Mouse (Mus musculus) liver, embryonic 16.5 days (tissue): Measurements from ENCODE around the gene 2900092C05Rik. TPM values are rescaled to one million over a fixed set of nuclear protein-coding genes. Genes with fewer than 3 reads are reported as not detected.

Source experiments
- ATAC-seq: fragments of 200-750 bp; cut with Nextera tagmentation; 2 replicates; pipeline ENCODE4 v1.8.0; 2017; ENCODE audit warnings: low read depth, mild to moderate bottlenecking, moderate number of reproducible peaks, moderate library complexity
- H3K27ac ChIP-seq: fragments of 300-500 bp; sonication (generic); 2 replicates; pipeline ENCODE4 v1.5.1; 2014; ENCODE audit warnings: mild to moderate bottlenecking, low read length
- H3K27me3 ChIP-seq: fragments of 300-500 bp; sonication (generic); 2 replicates; pipeline ENCODE4 v1.6.1; 2014; ENCODE audit warnings: low read depth, low read length, mixed read lengths; ENCODE audit not compliant: control insufficient read depth, insufficient read depth
- H3K36me3 ChIP-seq: fragments of 300-500 bp; sonication (generic); 2 replicates; pipeline ENCODE4 v1.6.1; 2014; ENCODE audit warnings: mild to moderate bottlenecking; ENCODE audit not compliant: control insufficient read depth, insufficient read depth
- H3K4me1 ChIP-seq: fragments of 300-500 bp; sonication (generic); 2 replicates; pipeline ENCODE4 v1.6.1; 2014; ENCODE audit warnings: low read depth, low read length, mixed read lengths; ENCODE audit not compliant: control insufficient read depth
- H3K4me2 ChIP-seq: fragments of 300-500 bp; sonication (generic); 2 replicates; pipeline ENCODE4 v1.6.1; 2014; ENCODE audit warnings: low read depth, low read length, mixed read lengths
- H3K4me3 ChIP-seq: fragments of 300-500 bp; sonication (generic); 2 replicates; pipeline ENCODE4 v1.5.1; 2014; ENCODE audit warnings: low read depth, mild to moderate bottlenecking, low read length
- H3K9ac ChIP-seq: fragments of 300-500 bp; sonication (generic); 2 replicates; pipeline ENCODE4 v1.6.1; 2014; ENCODE audit warnings: low read depth, low read length
- H3K9me3 ChIP-seq: fragments of 300-500 bp; sonication (generic); replicated peaks from 2 replicates; pipeline ENCODE4 v1.6.1; 2016; ENCODE audit warnings: low read length; ENCODE audit not compliant: control insufficient read depth
- WGBS: fragments of 180-500 bp; shearing (Covaris S2); extraction: QIAGEN DNeasy Blood & Tissue Kit; methylation state at CpG from one replicate; pipeline ENCODE4 v1.1.7; 2014; ENCODE audit not compliant: insufficient replicate concordance; 5-methylcytosine and 5-hydroxymethylcytosine counted together
- polyA plus RNA-seq: library from polyadenylated mRNA; unstranded; fragments of >200 nt; fragmentation: Nextera tagmentation; extraction: Ambion mirVana; gene quantifications from 2 replicates; pipeline ENCODE4 v1.2.1, GENCODE M21; 2015

Gene 2900092C05Rik
- not detected in 2 replicates for polyA plus RNA-seq

DNA sequence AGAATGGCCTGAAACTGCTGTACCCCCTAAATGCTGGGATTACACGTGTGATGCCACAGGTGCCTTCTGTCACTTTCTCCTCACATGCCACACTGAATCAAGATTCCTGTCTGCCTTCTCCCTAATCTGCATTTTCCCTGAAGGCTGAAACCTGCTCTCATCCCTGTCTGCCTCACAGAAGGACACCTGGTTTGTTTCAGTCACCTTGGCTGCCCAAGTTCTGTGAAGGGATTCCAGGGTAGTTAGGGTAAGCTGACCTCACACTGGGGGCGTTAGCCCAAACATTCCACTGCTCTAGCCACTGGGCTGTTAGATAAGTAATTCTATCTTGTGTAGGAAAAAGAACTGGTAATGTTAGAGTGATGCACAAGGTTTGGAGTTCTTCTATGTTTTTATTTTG lies at the start of gene 2900092C05Rik:
2900092C05Rik (plus strand) TSS at position 301 of the 400 bp plus-strand sequence.
- no peaks in the 10 kb centered on the region for H3K27me3 ChIP-seq
- no peak within 1 kb of the TSS for H3K4me3 ChIP-seq
- no peak within 1 kb of the TSS for H3K9ac ChIP-seq
- no peak for ATAC-seq
- H3K4me1 ChIP-seq, result no peaks in the 10 kb centered on the region
- no peak within 1 kb of the TSS for H3K27ac ChIP-seq
- no peak within 1 kb of the TSS for H3K4me2 ChIP-seq
- WGBS, result 38% methylated on average over 2 of the region's 2 CpGs
- H3K36me3 ChIP-seq, result no peaks in the 10 kb centered on the region
- H3K9me3 ChIP-seq, result no peaks in the 10 kb centered on the region

GRCm38 (mm10) chr7:12478158-12479008 lies 33.9 kb upstream of the 2900092C05Rik start, which contains the start of gene Zfp606:
TSS of gene Zfp606 (plus strand) at chr7:12478293.
- under 1% methylated on average over 53 of the region's 53 CpGs for WGBS
- no peaks in the 10 kb centered on the region for H3K9me3 ChIP-seq
- peak within 1 kb of the TSS; percentile 55 for H3K4me2 ChIP-seq
- H3K27ac ChIP-seq, result peak within 1 kb of the TSS; percentile 51; the same call in 1 of the 2 replicates
- H3K4me1 ChIP-seq, result peaks cover 4% of the 10 kb centered on the region
- peak within 1 kb of the TSS; percentile 80 for H3K4me3 ChIP-seq
- H3K27me3 ChIP-seq, result no peaks in the 10 kb centered on the region
- H3K36me3 ChIP-seq, result peaks cover 9% of the 10 kb centered on the region
- H3K9ac ChIP-seq, result peak within 1 kb of the TSS; percentile 75
- ATAC-seq, result peak; percentile 93

GRCm38 (mm10) chr7:12479009-12479346 lies 33.3 kb upstream of the 2900092C05Rik start:
- 0% methylated on average over 7 of the region's 8 CpGs for WGBS
- ATAC-seq, result no peak
- Histone ChIP-seq H3K27me3 (no peaks in the 10 kb centered on the region), H3K36me3 (peaks cover 15% of the 10 kb centered on the region), H3K27ac (no peak overlapping the region), H3K9me3 (no peaks in the 10 kb centered on the region), H3K9ac (peak overlapping the region; percentile 75), H3K4me2 (peak overlapping the region; percentile 55), H3K4me3 (peak overlapping the region; percentile 80), H3K4me1 (peaks cover 4% of the 10 kb centered on the region)

DNA sequence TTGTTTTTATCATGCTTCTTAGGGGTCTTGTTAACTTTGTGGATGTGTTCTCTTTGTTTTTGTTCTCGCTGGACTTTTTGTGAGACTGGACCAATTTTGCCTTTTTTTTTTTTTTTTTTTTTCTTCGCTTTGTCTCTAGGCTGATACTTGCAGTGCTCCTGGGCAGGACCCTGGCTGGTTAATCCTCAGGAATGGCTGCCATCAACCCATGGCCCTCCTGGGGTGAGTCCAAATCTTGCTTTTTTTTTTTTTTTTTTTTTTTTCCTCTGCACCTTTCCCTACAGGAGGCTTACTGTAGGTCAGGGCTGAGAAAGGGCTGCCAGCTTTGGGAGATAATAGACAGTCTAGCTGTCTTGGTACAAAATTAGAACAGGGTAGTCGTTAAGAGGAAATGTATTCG lies 32.8 kb upstream of the 2900092C05Rik start:
- Histone ChIP-seq H3K9ac (no peak overlapping the region; the same call in 1 of the 2 replicates), H3K4me3 (peak overlapping the region; percentile 80; the same call in 1 of the 2 replicates), H3K9me3 (no peaks in the 10 kb centered on the region), H3K4me1 (peaks cover 4% of the 10 kb centered on the region), H3K4me2 (peak overlapping the region; percentile 55), H3K27ac (no peak overlapping the region), H3K36me3 (peaks cover 20% of the 10 kb centered on the region), H3K27me3 (no peaks in the 10 kb centered on the region)
- ATAC-seq, result no peak
- WGBS, result 61% methylated on average over 4 of the region's 4 CpGs

DNA sequence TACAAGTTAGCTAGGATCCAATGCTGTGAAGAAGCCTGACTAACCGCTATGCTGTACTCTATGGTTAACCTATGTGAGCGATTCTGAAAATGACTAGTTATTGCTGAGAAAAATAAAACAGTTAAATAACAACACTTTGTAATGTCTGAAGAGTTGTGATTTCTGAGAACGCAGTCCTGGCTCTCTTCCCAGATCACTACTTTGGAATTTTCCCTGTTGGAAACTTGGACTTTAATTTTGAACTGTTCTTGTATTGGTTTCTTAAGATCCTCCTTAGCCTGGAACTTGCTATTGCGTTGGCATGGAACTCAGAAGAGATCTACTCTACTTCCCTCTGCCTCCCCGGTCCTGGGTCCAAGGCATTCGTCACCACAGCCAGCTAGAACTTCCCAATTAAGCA lies 28.5 kb upstream of the 2900092C05Rik start:
- no peak for ATAC-seq
- Histone ChIP-seq H3K27me3 (no peaks in the 10 kb centered on the region), H3K4me3 (no peak overlapping the region), H3K9ac (no peak overlapping the region), H3K36me3 (peaks cover 41% of the 10 kb centered on the region), H3K27ac (no peak overlapping the region), H3K4me1 (peaks cover 4% of the 10 kb centered on the region; the same call in 1 of the 2 replicates), H3K9me3 (no peaks in the 10 kb centered on the region), H3K4me2 (no peak overlapping the region)
- 77% methylated on average over 6 of the region's 6 CpGs for WGBS

GRCm38 (mm10) chr7:12485956-12486355 lies 26.4 kb upstream of the 2900092C05Rik start:
- 59% methylated on average over 1 of the region's 1 CpGs for WGBS
- Histone ChIP-seq H3K27me3 (no peaks in the 10 kb centered on the region), H3K9me3 (no peaks in the 10 kb centered on the region), H3K4me1 (no peaks in the 10 kb centered on the region), H3K4me2 (no peak overlapping the region), H3K4me3 (no peak overlapping the region), H3K36me3 (peaks cover 56% of the 10 kb centered on the region), H3K9ac (no peak overlapping the region), H3K27ac (no peak overlapping the region)
- ATAC-seq, result no peak

DNA sequence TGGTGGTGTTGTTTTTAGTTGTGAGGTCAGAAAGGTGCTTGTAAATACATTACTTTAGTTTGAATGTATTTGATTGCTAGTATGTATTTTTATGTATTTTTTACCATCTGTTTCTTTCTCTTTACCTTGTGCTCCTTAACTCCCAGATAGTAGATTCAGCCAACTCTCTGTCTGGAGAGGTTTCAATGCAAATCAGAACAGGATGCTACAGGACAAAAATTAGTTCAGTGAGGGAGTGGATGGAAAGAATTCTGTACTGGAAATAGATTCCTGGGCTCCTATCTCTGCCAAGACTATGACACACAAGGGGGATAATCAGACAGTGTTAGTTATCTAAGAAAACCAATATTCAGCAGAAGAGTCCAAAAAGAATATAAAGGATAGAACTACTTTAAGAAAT lies 25.6 kb upstream of the 2900092C05Rik start:
- Histone ChIP-seq H3K4me1 (no peaks in the 10 kb centered on the region), H3K9me3 (no peaks in the 10 kb centered on the region), H3K27ac (no peak overlapping the region), H3K4me3 (no peak overlapping the region), H3K36me3 (peaks cover 61% of the 10 kb centered on the region), H3K9ac (no peak overlapping the region), H3K4me2 (no peak overlapping the region), H3K27me3 (no peaks in the 10 kb centered on the region)
- ATAC-seq, result no peak

GRCm38 (mm10) chr7:12510913-12511312 lies 1.4 kb upstream of the 2900092C05Rik start:
- WGBS, result 36% methylated on average over 1 of the region's 1 CpGs
- Histone ChIP-seq H3K9ac (no peak overlapping the region), H3K36me3 (no peaks in the 10 kb centered on the region), H3K4me1 (no peaks in the 10 kb centered on the region), H3K27me3 (no peaks in the 10 kb centered on the region), H3K4me2 (no peak overlapping the region), H3K4me3 (no peak overlapping the region), H3K27ac (no peak overlapping the region), H3K9me3 (no peaks in the 10 kb centered on the region; the same call in 1 of the 2 replicates)
- ATAC-seq, result no peak
